Mouse (Mus musculus) testis, adult 2 months (tissue): ENCODE data around the gene D7Ertd443e. TPM values are rescaled to one million over a fixed set of nuclear protein-coding genes. Genes with fewer than 3 reads are reported as not detected.

Source experiments
- H3K27ac ChIP-seq: fragments of 200-500 bp; 2 replicates; pipeline ENCODE4 v1.5.1; 2012; ENCODE audit warnings: low read depth, low read length; ENCODE audit not compliant: control insufficient read depth, insufficient read depth
- H3K27me3 ChIP-seq: fragments of 200-500 bp; 2 replicates; pipeline ENCODE4 v1.6.1; 2012; ENCODE audit warnings: mild to moderate bottlenecking, low read length, moderate library complexity; ENCODE audit not compliant: control insufficient read depth, insufficient read depth
- H3K36me3 ChIP-seq: fragments of 200-500 bp; 2 replicates; pipeline ENCODE4 v1.6.1; 2012; ENCODE audit warnings: mild to moderate bottlenecking, low read length; ENCODE audit not compliant: control insufficient read depth, insufficient read depth
- H3K4me1 ChIP-seq: fragments of 200-500 bp; 2 replicates; pipeline ENCODE4 v1.6.1; 2012; ENCODE audit warnings: low read length; ENCODE audit not compliant: control insufficient read depth, insufficient read depth
- H3K4me3 ChIP-seq: fragments of 200-500 bp; 2 replicates; pipeline ENCODE4 v1.5.1; 2012; ENCODE audit warnings: low read depth, mild to moderate bottlenecking, low read length, moderate library complexity, mixed read lengths; ENCODE audit not compliant: control insufficient read depth
- CTCF ChIP-seq: fragments of 200-500 bp; IDR thresholded peaks from 2 replicates; pipeline ENCODE4 v1.5.1; 2012; ENCODE audit warnings: low read depth, mild to moderate bottlenecking, inconsistent platforms, low read length, moderate library complexity; ENCODE audit not compliant: control insufficient read depth, insufficient read depth, insufficient replicate concordance
- POLR2A ChIP-seq: fragments of 200-500 bp; IDR thresholded peaks from 2 replicates; pipeline ENCODE4 v1.6.1; 2012; ENCODE audit warnings: low read depth, mild to moderate bottlenecking, inconsistent platforms, low read length, moderate library complexity; ENCODE audit not compliant: control insufficient read depth
- polyA plus RNA-seq: library from polyadenylated mRNA; depleted of rRNA; stranded (reverse); fragments of >200 nt; gene quantifications from 2 replicates; pipeline ENCODE4 v1.2.3, GENCODE M21; 2012

D7Ertd443e gene
- polyA plus RNA-seq, 1 experiment = 56.8 TPM

DNA sequence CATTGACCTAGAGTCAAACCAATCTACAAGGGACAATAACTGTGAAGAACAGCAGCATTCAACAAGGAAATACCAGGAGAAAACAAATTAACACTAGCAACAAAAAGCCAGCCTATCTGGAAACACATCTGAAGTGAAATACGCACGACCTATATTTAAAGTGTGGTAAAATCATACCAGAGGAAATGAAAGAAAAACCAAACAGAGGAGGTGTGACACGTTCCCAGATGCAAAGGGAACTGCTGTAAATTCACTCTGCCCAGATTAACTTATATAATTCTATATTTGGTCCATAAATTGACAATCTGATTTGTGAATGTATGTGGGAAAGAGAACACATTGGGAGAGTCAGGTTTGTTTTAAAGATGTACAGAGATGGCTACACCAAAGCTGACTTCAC is 2.7 kb downstream of the D7Ertd443e start:
- no peaks in the 10 kb centered on the region for H3K27me3 ChIP-seq
- H3K4me3 ChIP-seq = no peak overlapping the region
- no peaks in the 10 kb centered on the region for H3K36me3 ChIP-seq
- TF ChIP-seq POLR2A = no peak
- no peak for TF ChIP-seq CTCF
- H3K4me1 ChIP-seq = no peaks in the 10 kb centered on the region
- H3K27ac ChIP-seq = no peak overlapping the region

DNA sequence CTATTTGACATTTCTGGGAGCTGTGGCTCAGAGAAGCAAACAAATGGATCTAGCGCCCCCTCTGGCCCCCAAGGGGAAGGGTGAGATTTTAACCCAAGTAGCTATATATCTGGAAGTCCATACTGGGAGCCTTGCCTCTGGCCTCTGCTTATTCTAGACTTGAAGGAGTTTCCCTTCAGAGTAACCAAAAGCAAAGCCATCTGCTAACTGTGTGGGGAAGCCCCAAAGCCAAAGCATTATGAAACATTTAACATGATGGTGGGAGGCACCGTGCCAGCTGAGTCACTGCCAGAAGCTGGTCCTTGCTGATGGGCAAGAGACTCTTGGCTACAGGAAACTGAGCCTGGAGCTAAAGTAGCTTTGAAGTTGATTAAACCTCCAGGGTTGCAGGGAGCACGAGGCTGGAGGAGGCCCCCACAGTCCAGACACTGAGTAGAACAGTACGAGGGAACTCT is 4.0 kb downstream of the D7Ertd443e start:
- Histone ChIP-seq H3K36me3 (no peaks in the 10 kb centered on the region), H3K27me3 (no peaks in the 10 kb centered on the region), H3K27ac (no peak overlapping the region), H3K4me3 (no peak overlapping the region), H3K4me1 (no peaks in the 10 kb centered on the region)
- TF ChIP-seq POLR2A (no peak), CTCF (no peak)

GRCm38 (mm10) chr7:134378273-134378672 is 7.2 kb downstream of the D7Ertd443e start:
- no peaks in the 10 kb centered on the region for H3K4me1 ChIP-seq
- no peak for TF ChIP-seq POLR2A
- TF ChIP-seq CTCF = peak; percentile 38; the same call in 1 of the 2 replicates
- no peak overlapping the region for H3K27ac ChIP-seq
- no peaks in the 10 kb centered on the region for H3K27me3 ChIP-seq
- H3K36me3 ChIP-seq = no peaks in the 10 kb centered on the region
- no peak overlapping the region for H3K4me3 ChIP-seq

DNA sequence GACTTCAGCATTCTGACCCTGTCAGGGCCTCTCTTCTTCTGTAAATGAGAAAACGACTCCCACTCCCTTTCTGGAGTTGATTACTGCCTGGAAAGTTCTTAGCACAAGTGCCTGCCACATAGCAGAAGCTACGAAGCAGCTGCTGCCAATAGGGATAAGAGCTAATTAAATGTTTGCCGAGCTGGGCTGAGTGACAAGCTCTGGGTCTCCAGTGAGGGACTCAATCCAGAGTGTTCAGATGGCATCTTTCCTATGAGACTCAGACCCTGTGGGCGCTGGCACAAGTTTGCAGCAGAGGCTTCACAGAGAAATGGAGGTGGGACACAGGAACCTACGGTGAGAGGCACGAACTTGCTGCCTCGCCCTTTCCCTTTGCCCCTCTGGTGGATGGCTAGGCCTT is 8.7 kb downstream of the D7Ertd443e start:
- Histone ChIP-seq H3K4me1 (no peaks in the 10 kb centered on the region), H3K27ac (no peak overlapping the region), H3K27me3 (no peaks in the 10 kb centered on the region), H3K36me3 (no peaks in the 10 kb centered on the region), H3K4me3 (no peak overlapping the region)
- no peak for TF ChIP-seq POLR2A

DNA sequence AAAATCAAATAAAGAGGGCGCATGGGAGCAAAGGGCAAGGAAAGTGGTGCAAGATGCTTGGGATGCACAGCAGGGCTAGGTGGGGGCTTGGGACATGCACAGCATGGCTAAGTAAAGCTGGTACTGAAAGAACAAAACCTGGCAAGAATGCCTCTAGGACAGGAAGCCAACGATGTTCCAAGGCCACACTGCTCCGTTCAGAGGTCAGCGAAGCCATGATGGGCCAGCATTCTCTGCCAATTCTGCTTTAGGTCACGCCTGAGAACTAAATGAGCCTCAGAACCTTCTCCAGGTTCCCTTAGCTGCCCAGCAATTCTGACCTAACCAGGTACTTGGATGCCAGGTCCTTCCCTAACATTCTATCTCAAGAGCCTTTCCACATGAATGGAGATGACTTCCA is 13.2 kb downstream of the D7Ertd443e start:
- Histone ChIP-seq H3K36me3 (no peaks in the 10 kb centered on the region), H3K27me3 (no peaks in the 10 kb centered on the region), H3K4me3 (no peak overlapping the region), H3K27ac (no peak overlapping the region), H3K4me1 (no peaks in the 10 kb centered on the region)
- TF ChIP-seq CTCF = no peak
- no peak for TF ChIP-seq POLR2A

DNA sequence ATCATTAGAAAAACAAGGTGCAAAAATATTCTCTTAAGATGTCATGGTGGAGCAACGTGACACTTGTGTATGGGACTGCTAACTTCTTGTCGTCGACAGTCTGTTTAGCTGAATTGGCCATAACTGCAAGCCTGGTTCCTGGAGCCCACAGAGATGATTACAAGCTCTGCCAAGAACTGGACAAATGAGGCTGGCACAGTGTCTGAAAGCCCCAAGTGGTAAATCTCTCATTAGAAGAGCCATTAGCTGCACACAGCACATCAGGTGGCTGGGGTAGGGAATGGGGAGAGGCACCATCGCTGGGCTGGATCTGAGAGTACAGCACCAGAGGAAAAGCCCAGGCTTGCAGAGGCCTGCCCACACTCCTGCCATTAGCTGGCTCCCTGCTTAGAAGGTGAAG is 16.2 kb downstream of the D7Ertd443e start:
- no peak for TF ChIP-seq CTCF
- no peak for TF ChIP-seq POLR2A
- no peak overlapping the region for H3K27ac ChIP-seq
- no peaks in the 10 kb centered on the region for H3K27me3 ChIP-seq

GRCm38 (mm10) chr7:134362257-134362870 is 23.1 kb downstream of the D7Ertd443e start:
- no peaks in the 10 kb centered on the region for H3K36me3 ChIP-seq
- H3K4me1 ChIP-seq = no peaks in the 10 kb centered on the region
- TF ChIP-seq CTCF (no peak), POLR2A (no peak)
- no peaks in the 10 kb centered on the region for H3K27me3 ChIP-seq
- no peak overlapping the region for H3K27ac ChIP-seq
- peak overlapping the region; percentile 66 for H3K4me3 ChIP-seq

More for the DNA sequence above, 16.2 kb downstream of the D7Ertd443e start:
- Histone ChIP-seq H3K4me1 (no peaks in the 10 kb centered on the region), H3K4me3 (no peak overlapping the region), H3K36me3 (no peaks in the 10 kb centered on the region)

GRCm38 (mm10) chr7:134348825-134349224 is 36.6 kb downstream of the D7Ertd443e start:
- Histone ChIP-seq H3K36me3 (no peaks in the 10 kb centered on the region), H3K27me3 (no peaks in the 10 kb centered on the region), H3K4me1 (no peaks in the 10 kb centered on the region; the same call in 1 of the 2 replicates), H3K27ac (no peak overlapping the region), H3K4me3 (no peak overlapping the region)
- TF ChIP-seq POLR2A (no peak), CTCF (peak; percentile 45; the same call in 1 of the 2 replicates)
